20 mouse cellular contexts compared by ENCODE assay signal in genomic region chr16:56579536-56579935, GRCm38 (mm10).
DNase-seq lines count a peak whose midpoint lies in the region; ATAC-seq and TF ChIP-seq lines count a peak whose summit lies in the region.
"Had no signal": no experiment of that assay in that cellular context is flagged by ENCODE, and none has a peak within 500 bp of the region (broad histone marks: within the 10 kb centered on the region; RNA-seq: fewer than 3 reads in every experiment).

No protein-coding gene starts in this region.

- H3K27ac ChIP-seq in limb, embryonic 14.5 days (replicated peaks; ENCODE audit: low read depth, low read length), result no peak overlapping the region
- no peak overlapping the region for H3K27ac ChIP-seq in limb, embryonic 10.5 days
- peak overlapping the region; percentile 70 for H3K27ac ChIP-seq in gastrocnemius, adult 2 months
- H3K27ac ChIP-seq in intestine, embryonic 15.5 days, result no peak overlapping the region
- H3K27ac ChIP-seq in forebrain, embryonic 12.5 days, result no peak overlapping the region
- H3K27ac ChIP-seq: heart, embryonic 15.5 days; hindbrain, embryonic 14.5 days; macrophage; neural tube, embryonic 12.5 days had no signal

- TF ChIP-seq POLR2A in limb, embryonic 14.5 days (IDR thresholded peaks at IDR 0.05; ENCODE audit: borderline replicate concordance, extremely low read depth, insufficient read depth, insufficient read length), result no peak

- no peaks in the 10 kb centered on the region for H3K9me3 ChIP-seq in limb, embryonic 14.5 days (ENCODE audit: control insufficient read depth, low read length)
- H3K9me3 ChIP-seq in limb, embryonic 10.5 days (replicated peaks), result no peaks in the 10 kb centered on the region
- H3K9me3 ChIP-seq in intestine, embryonic 15.5 days, result no peaks in the 10 kb centered on the region
- H3K9me3 ChIP-seq in forebrain, embryonic 12.5 days, result no peaks in the 10 kb centered on the region
- H3K9me3 ChIP-seq: heart, embryonic 15.5 days; neural tube, embryonic 12.5 days had no signal

- no peaks in the 10 kb centered on the region for H3K27me3 ChIP-seq in limb, embryonic 14.5 days (ENCODE audit: control insufficient read depth, insufficient read depth, low read length)
- no peaks in the 10 kb centered on the region for H3K27me3 ChIP-seq in limb, embryonic 10.5 days (ENCODE audit: low read depth, poor library complexity, severe bottlenecking)
- H3K27me3 ChIP-seq in intestine, embryonic 15.5 days (replicated peaks), result no peaks in the 10 kb centered on the region
- H3K27me3 ChIP-seq in forebrain, embryonic 12.5 days, result no peaks in the 10 kb centered on the region
- H3K27me3 ChIP-seq: heart, embryonic 15.5 days; neural tube, embryonic 12.5 days had no signal

- peak; percentile 60 for DNase-seq in limb, embryonic 14.5 days (ENCODE audit: low spot score)
- no peak for DNase-seq in limb, embryonic 10.5 days (ENCODE audit: low spot score)
- peak; percentile 67 for DNase-seq in gastrocnemius, adult 2 months
- peak; percentile 54 for DNase-seq in gastrocnemius, postnatal 14 days
- DNase-seq in heart, postnatal 36 days, result peak; percentile 29 to 38
- DNase-seq: cerebellum, adult 9-11 months; kidney, postnatal 14 days; layer of hippocampus, adult 9-11 months; liver; liver, postnatal 0 days; thymus, postnatal 4 days had no signal

- H3K4me3 ChIP-seq in limb, embryonic 14.5 days (replicated peaks; ENCODE audit: low read length), result no peak overlapping the region
- H3K4me3 ChIP-seq in limb, embryonic 10.5 days, result no peak overlapping the region
- no peak overlapping the region for H3K4me3 ChIP-seq in gastrocnemius, adult 2 months
- H3K4me3 ChIP-seq in intestine, embryonic 15.5 days (replicated peaks), result no peak overlapping the region
- no peak overlapping the region for H3K4me3 ChIP-seq in forebrain, embryonic 12.5 days (replicated peaks)
- H3K4me3 ChIP-seq: heart, embryonic 15.5 days; neural tube, embryonic 12.5 days had no signal

- intact Hi-C loops in gastrocnemius, adult 2 months (cut with DNase I), result no loop called here
- intact Hi-C loops in gastrocnemius, postnatal 14 days (cut with DNase I; ENCODE audit: low total_unique reads), result no loop called here
- intact Hi-C loops in heart, postnatal 36 days (cut with DNase I), result no loop called here

- no peak overlapping the region for H3K9ac ChIP-seq in limb, embryonic 14.5 days (ENCODE audit: low read depth, low read length, severe bottlenecking)
- H3K9ac ChIP-seq in intestine, embryonic 15.5 days, result no peak overlapping the region
- no peak overlapping the region for H3K9ac ChIP-seq in forebrain, embryonic 12.5 days
- H3K9ac ChIP-seq: heart, embryonic 15.5 days; hindbrain, embryonic 14.5 days; liver, postnatal 0 days; neural tube, embryonic 12.5 days had no signal

- no peaks in the 10 kb centered on the region; the same call in 1 of the 2 replicates for H3K4me1 ChIP-seq in limb, embryonic 14.5 days (ENCODE audit: control insufficient read depth, insufficient read depth, low read length)
- no peaks in the 10 kb centered on the region for H3K4me1 ChIP-seq in limb, embryonic 10.5 days
- no peaks in the 10 kb centered on the region for H3K4me1 ChIP-seq in intestine, embryonic 15.5 days (replicated peaks)
- H3K4me1 ChIP-seq in forebrain, embryonic 12.5 days, result no peaks in the 10 kb centered on the region
- H3K4me1 ChIP-seq: heart, embryonic 15.5 days; neural tube, embryonic 12.5 days had no signal

- WGBS in limb, embryonic 14.5 days, result 69% methylated on average over 1 of the region's 1 CpGs
- 91% methylated on average over 1 of the region's 1 CpGs for WGBS in limb, embryonic 10.5 days
- WGBS in intestine, embryonic 15.5 days, result 65% methylated on average over 1 of the region's 1 CpGs
- WGBS in forebrain, embryonic 12.5 days, result 88% methylated on average over 1 of the region's 1 CpGs

- no peak overlapping the region for H3K4me2 ChIP-seq in limb, embryonic 14.5 days (replicated peaks; ENCODE audit: low read depth, low read length, severe bottlenecking)
- H3K4me2 ChIP-seq in intestine, embryonic 15.5 days (replicated peaks), result no peak overlapping the region
- no peak overlapping the region for H3K4me2 ChIP-seq in forebrain, embryonic 12.5 days
- H3K4me2 ChIP-seq: heart, embryonic 15.5 days; hindbrain, embryonic 14.5 days; midbrain, embryonic 11.5 days; neural tube, embryonic 12.5 days had no signal

- ATAC-seq in limb, embryonic 14.5 days (ENCODE audit: low FRiP score, low read depth), result no peak
- no peak for ATAC-seq in intestine, embryonic 15.5 days
- ATAC-seq in forebrain, embryonic 12.5 days (ENCODE audit: low FRiP score), result no peak
- ATAC-seq: forebrain, embryonic 14.5 days; intestine, embryonic 16.5 days; liver, postnatal 0 days had no signal

- no peak for TF ChIP-seq CTCF in gastrocnemius, adult 2 months (IDR thresholded peaks at IDR 0.05)

- H3K36me3 ChIP-seq in limb, embryonic 14.5 days (ENCODE audit: control insufficient read depth, insufficient read depth, low read length), result no peaks in the 10 kb centered on the region
- H3K36me3 ChIP-seq in limb, embryonic 10.5 days, result no peaks in the 10 kb centered on the region
- no peaks in the 10 kb centered on the region for H3K36me3 ChIP-seq in intestine, embryonic 15.5 days
- H3K36me3 ChIP-seq in forebrain, embryonic 12.5 days (replicated peaks), result no peaks in the 10 kb centered on the region
- H3K36me3 ChIP-seq: heart, embryonic 15.5 days; neural tube, embryonic 12.5 days had no signal
